Mouse (Mus musculus) testis, adult 2 months (tissue): ENCODE measurements around the gene Cables2.

Experiments used
- CTCF ChIP-seq: fragments of 200-500 bp; IDR thresholded peaks from 2 replicates; pipeline ENCODE4 v1.5.1; 2012; ENCODE audit warnings: low read depth, mild to moderate bottlenecking, inconsistent platforms, low read length, moderate library complexity; ENCODE audit not compliant: control insufficient read depth, insufficient read depth, insufficient replicate concordance
- POLR2A ChIP-seq: fragments of 200-500 bp; IDR thresholded peaks from 2 replicates; pipeline ENCODE4 v1.6.1; 2012; ENCODE audit warnings: low read depth, mild to moderate bottlenecking, inconsistent platforms, low read length, moderate library complexity; ENCODE audit not compliant: control insufficient read depth

DNA sequence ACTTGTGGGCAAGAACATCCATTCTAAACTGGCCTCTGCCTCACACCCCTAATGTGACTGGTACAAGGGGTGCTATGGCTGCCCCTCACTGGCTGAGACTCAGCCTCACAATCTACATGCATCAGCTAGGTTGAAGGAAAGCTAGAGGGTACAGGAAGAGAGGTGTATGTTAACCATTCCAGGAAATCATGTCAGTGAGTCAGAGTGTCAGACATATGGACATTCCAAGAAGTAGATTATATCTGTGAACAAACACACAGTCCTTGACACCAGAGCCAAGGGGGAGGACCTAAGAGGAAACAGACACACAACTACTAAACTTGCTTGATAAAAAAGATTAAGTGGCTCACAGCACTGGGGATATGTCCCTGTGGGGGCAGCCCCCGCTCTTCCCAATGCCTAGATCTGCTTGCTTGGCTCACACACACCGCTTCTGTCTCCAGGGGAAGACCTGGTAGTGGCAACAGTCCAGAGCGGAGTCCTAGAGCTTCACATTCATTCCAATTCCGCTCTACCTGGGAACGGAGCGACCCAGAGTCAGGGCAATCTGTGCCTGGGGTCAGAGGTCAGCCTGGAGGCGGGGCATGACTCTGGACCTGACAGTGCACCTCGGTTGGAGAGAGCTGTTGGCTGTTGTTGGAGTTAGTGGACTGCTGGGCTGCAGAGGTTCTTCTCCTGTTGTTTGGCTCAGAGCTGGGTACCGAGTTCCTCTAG is 24.2 kb downstream of the Cables2 start:
- TF ChIP-seq POLR2A (no peak), CTCF (no peak)
